Mouse (Mus musculus) kidney, adult 18-20 months (tissue): Measurements from ENCODE around the gene Tjp2.
"Not testable (repeated sequence)": the region's sequence is repeated elsewhere in the genome, so short reads cannot be mapped to it uniquely, and the experiment has no call there.

Experiments used
- DNase-seq: peaks from one replicate; pipeline ENCODE4 v3.0.0; 2021

Gene Tjp2

DNA sequence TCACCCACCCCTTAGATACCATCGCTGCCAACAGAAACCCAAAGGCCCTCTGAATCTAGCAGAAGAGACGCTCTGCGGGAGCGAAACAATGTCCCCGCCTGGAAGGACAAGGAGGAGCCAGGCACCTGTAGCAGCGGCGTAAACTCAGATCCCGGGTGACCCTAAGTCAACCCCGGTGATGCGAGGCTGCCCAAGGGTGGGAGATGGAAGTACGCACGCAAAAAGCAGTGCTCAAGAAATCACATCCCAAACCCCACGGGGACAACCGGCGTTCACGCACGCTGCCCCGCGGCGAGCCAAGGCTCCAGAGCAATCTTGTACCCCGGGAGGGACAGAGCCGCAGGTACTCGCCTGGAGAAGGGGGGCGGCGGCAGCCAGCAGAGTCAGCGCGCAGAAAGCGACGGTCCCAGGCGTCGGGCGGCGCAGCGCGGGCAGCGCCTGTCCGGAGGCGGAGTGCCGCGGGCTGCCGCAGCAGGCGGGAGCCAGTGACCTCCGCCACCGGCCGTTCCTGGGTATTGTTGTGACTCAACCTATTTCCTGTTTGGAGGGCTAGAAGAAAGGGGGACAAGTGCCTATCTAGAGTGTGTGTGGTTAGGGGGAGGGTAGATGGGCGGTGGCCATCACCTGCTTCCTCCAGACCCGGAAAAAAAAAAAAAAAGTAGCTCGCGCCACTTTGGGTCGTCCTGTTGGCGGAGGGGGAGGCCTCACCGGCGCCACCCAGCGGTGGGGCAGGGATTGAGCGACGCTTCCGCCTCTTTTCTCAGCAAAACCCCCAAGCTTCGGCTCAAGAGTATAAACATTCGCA lies at the start of gene Tjp2:
Gene Tjp2 (minus strand): TSS at position 531 of the 805 bp plus-strand sequence.
- peak; percentile 80 for DNase-seq

DNA sequence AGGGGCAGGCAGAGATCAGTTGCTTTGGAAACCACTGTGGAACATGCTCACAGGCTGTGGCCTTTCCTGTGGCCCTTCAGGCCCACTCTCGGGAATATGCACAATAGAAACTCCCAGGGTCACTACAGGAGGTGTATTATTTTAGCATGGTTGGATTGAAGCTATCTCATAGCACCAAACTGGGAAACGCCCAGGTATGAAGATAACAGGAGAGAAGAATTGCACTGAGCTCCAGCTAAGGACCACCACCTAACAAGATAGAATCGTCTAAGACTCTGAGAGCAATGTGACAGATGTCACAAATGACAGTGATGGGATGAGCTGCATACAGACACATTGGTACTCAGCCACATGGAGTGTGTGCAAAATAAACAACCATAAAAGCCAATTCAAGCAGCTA lies 49.5 kb upstream of the Tjp2 start:
- no peak for DNase-seq

DNA sequence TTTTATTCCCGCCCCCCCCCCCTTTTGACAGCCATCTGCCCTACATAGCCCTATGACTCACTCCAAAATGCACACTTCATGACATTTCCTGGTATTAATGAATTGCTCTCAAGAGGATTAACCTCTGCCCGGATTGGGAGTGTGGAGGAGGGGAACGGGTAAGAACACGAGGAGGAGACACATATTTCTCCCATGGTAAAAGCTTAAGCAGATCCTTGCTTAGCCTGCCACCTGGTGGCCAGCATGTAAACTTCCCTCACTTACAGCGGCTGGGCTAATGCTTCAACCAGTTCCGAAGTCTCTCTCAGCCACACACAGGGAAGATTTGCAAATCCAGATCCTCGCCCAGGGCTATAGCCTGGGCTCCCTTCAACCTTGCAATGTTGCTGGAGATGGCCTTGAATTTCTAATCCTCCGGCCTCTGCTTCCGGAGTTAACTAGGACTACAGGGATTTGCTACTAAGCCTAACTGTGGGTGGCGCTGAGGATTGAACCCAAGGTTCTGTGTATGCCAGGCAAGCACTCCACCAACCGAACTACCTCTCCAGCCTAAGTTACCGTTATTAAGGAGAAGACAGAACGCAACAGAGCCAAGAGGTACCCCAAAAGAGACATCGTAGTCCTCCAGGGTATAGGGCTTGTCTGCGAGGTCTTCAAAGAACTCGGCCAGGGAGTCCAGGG lies 47.1 kb upstream of the Tjp2 start:
- DNase-seq = peak; percentile 83

DNA sequence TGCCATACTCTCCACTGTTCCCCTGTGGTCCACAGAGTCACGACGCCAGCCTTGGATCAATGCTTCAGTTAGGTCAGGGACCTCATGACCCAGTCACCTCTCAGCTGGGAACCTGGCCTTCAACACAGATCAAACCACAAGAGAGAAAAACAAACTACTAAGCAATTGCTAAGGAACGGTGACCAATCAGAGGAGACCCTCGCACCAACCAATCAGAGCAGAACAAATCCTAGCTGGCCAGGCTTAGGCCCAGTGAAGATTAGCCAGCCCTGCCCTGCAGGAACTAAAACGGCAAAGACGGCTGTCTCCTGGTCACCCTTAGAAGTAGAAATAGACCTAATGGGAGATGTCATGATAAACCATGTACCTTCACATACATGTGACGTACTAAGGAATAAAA lies 46.5 kb upstream of the Tjp2 start:
- DNase-seq = peak; percentile 57

- DNase-seq = no peak
Measured at GRCm38 (mm10) chr19:24268531-24268930, 43.7 kb upstream of the Tjp2 start.

GRCm38 (mm10) chr19:24266046-24266830 lies 41.4 kb upstream of the Tjp2 start:
- peak; percentile 78 for DNase-seq

DNA sequence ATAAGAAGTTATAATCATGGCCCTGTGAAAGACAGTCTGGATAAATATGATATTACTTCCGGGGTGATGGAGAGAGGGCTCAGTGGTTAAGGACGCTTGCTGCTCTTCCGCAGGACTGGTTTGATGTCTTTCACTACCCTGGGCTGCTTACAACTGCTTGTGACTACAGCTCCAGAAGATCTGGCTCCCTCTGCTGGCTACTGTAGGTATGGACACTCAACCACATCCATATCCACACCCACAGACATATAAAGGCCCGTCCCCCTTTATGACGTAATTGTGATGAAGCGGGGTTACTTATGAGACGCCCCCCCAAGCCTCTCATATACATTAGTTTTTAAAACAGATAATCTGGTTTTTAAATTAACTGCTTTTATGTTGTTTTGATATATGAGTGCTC lies 40.2 kb upstream of the Tjp2 start:
- DNase-seq = peak; percentile 88

DNA sequence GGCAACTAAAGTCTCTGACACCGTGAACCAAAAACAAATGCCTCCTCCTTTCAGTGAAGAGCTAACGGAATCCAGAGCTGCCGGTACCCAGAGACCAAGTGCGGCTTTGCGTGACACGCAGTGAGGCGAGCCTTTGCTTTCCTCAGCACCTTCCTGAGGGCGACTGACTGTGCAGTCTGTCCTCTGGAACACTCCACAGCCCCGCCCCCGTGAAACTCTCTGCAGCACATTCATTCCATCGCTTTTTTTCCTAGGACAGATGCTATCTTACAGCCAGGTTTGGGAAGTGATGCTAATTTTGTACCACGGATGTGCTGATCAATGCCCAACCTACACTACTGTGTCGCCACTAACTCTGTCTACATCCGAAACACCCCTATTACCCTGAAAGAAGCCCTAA lies 37.9 kb upstream of the Tjp2 start:
- peak; percentile 59 for DNase-seq

GRCm38 (mm10) chr19:24259390-24260351 lies 34.8 kb upstream of the Tjp2 start:
- DNase-seq = peak; percentile 39

- DNase-seq = no peak
Measured at GRCm38 (mm10) chr19:24258368-24258767, 33.5 kb upstream of the Tjp2 start.

DNA sequence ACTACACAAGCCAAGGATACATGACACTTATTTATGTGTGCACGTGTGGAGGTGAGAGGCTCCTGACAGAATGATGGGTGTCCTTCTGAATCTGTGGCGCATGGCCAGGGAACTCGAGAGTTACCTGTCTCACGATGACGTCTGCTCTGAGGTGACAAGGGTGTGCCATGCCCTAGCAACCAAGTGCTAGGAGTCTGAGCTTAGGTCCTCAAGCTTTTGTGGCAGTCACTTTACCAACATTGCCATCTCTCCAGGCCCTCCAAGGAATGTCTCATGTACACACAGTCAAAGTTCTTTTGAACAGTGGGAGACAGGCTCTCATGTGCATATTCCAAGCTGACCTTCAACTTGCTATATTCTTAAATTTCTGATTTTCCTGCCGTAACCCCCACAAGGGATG lies 33.1 kb upstream of the Tjp2 start:
- DNase-seq = no peak

DNA sequence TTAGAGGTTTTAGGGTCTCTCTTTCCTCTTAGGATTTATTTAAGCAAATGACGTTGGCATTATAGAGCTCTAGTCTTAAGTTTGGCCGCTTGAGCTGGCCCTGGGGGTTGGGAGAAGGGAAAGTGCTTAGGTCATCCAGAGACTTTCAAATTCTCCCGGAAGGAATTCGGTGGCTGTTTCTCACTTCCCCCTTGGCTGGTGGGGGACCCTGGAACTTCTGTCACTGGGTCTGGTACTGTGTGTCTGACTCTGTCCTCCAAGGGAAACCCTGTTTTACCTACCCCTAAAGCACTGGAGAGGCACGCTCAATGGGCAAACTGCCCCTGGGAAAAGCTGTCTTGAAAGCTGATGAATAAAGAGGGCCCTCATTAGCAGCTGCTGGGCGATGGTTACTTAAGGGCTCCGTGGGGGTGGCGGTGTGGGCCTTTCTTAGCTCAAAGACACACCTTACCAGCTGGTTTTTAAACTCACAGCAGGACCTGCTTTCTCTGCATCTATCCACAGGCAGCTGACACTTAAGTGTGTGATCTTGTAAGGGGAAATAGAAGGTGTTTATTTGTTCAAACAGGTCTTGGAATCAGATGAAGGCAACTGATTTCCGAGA lies 28.9 kb upstream of the Tjp2 start:
- DNase-seq = no peak

- no peak for DNase-seq
Measured at GRCm38 (mm10) chr19:24251869-24252268, 27.0 kb upstream of the Tjp2 start.

GRCm38 (mm10) chr19:24243340-24243739 lies 18.5 kb upstream of the Tjp2 start:
- no peak for DNase-seq

DNA sequence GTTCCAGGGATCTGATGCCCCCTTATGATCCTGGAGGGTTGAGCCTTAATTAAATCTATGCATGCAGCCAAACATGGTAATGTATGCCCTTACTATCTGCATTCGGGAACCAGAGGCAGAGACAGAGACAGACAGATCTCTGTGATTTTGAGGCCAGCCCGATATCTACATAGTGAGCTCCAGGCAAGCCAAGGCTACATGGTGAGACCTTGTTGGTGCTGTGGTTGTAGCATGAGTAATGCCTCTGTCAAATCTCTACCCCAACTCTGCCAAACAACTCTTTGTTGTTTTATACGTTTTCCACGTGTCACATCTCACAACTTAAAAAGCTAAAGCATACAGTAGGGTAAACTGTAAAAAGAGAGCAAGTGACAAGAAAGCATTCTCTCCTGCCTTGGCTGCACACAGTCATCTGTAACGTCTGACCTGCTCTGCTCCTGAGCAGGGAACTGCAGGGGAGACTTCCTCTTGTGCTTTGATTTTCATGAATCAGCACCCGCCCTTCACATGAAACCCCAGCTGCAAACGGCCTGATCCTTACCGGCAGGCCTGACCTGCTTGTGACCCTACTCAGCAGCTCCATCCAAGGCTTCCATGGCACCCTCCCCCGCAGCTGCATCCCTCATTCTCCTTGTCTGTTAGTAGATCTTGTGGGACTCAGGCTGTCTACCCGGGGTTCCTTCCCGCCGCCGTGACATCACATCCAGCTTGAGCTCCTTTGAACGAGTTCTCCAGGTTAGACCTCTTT lies 17.1 kb upstream of the Tjp2 start:
- DNase-seq = no peak

DNA sequence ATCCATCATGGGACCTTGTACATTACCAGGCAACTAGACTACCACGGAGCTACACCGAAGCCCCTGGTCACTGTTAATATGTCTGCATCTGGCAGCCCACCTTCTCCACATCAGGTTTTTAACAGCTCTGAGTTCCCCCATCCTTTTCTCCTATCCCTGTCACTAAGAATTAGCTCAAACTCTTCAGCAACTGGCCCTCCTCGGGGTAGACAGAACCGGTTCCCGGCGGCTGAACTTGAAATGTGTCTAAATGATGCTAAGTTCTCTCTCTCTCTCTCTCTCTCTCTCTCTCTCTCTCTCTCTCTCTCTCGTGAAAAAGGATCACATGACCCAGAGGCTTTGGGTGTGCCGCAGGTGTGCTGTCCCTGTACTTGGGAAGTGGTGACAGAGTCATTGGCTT lies 16.4 kb upstream of the Tjp2 start:
- DNase-seq = no peak

- DNase-seq = no peak
Measured at GRCm38 (mm10) chr19:24238011-24238410, 13.2 kb upstream of the Tjp2 start.

- DNase-seq = not testable (repeated sequence)
Measured at GRCm38 (mm10) chr19:24232356-24232755, 7.5 kb upstream of the Tjp2 start.

- peak; percentile 73 for DNase-seq
Measured at GRCm38 (mm10) chr19:24225305-24225696, 471 bp upstream of the Tjp2 start.

DNA sequence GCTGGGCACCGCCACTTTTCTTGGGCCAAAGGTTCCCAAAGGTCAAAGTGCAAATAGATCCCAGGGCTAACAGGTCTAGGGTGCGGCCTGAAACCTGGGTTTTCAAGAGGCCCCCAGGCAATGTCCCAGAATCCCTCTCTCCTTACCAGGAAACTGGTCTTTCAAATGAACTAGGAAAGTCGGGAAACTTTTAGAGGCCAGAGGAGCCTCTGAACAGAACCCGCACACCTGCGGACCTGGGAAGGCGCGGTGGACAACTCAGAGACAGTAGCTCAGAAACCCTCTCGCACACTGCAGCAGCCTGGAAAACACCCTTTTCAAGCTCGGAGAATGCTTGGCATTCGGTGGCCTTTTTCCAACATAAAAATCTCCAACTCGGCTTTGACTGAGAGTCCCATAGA lies 979 bp downstream of the Tjp2 start:
- DNase-seq = peak; percentile 73

GRCm38 (mm10) chr19:24221455-24221854 lies 3.4 kb downstream of the Tjp2 start:
- no peak for DNase-seq
